Mouse (Mus musculus) thymus, postnatal 25 days (tissue): ENCODE data around the gene Ccdc85a.

Experiments
- DNase-seq: peaks from one replicate; pipeline ENCODE4 v3.0.0; 2022

Ccdc85a gene

DNA sequence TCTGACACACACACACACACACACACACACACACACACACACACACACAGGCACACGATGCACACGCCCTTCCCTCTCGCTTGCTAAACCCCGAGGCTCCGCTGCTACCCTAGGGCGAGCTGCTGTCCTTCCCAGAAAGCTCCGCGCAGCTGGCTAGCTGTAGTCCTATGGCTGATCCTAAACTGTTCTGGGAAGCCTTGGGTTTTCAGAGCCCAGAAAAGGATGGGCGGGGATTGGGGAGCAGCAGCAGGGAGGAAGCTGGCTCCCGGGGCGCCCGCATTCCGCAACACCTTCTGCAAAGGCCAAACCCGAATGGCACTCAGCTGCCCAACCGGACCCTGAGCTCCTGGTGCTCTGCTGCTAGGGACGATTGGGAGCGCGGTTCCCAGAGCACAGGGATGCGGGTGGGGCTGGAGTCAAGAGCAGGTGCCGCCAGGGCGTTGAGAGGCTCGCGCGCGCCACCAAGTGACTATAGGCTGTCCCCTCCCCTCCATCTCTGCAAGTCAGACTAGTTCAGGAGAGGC, at the start of gene Ccdc85a:
Ccdc85a (minus strand) TSS at position 414 of the 524 bp plus-strand sequence.
- DNase-seq = peak; percentile 1

DNA sequence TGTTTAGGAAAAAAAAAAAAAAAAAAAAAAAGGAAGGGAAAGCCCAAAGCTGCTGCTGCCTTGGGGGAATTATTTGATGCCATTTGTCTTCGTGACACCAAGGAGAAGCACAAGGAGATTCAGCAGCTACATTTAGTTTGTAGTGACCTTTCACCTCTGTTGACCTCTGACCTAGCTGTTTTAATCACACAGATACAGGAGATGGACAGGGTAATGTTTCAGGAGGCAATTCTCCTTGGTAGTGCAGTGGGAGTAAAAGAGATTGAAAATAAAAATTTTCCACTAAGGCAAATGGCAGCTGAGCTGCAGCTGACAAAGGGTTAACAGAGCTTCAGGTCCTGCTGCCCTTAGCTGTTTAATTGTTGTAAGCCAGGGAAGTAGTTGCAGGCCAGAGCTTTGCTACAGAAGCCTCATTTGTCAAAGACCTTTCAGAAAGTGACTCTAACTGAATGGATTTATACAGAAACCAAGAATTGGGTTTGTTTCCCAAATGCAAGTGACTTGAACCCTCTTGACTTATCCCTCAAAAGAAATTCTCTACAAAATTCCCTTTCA, 49.5 kb upstream of the Ccdc85a start:
- DNase-seq = no peak

DNA sequence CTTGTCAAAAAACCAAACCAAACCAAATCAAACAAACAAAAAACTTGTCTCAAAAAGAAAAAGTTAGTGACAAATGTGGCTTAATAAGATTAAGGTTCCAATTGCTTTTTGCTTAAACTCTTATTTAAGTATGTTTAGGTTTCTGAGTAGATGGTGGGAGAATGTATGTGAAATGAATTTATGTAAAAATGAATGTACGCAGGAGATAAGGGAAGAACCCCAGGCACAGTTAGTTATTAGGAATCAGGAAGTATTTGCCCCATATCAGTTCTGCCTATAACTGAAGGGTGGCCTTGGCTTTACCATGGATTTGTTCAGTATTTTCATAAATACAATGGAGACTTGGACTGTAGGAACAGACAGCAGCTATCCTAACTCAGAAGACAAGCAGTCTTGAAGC, 49.0 kb upstream of the Ccdc85a start:
- no peak for DNase-seq

DNA sequence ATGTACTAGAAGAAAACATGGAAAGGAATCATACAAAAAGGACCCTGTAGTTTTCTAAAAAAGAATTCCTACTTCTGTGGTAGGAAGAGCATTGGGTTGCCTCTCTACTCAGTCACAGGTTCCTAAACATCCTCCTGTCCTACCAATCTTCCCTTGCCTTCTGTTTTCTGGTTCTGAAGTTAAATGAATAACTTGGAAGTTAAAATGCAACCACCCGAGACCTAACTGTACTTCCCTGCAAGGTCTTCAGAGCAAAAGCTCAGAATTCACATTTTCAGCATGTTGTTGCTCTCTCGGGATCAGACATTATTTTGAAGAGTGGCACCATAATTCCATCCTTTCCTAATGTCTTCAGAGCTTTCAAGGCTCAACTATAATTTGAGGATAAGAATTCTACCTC, 46.6 kb upstream of the Ccdc85a start:
- DNase-seq = no peak

DNA sequence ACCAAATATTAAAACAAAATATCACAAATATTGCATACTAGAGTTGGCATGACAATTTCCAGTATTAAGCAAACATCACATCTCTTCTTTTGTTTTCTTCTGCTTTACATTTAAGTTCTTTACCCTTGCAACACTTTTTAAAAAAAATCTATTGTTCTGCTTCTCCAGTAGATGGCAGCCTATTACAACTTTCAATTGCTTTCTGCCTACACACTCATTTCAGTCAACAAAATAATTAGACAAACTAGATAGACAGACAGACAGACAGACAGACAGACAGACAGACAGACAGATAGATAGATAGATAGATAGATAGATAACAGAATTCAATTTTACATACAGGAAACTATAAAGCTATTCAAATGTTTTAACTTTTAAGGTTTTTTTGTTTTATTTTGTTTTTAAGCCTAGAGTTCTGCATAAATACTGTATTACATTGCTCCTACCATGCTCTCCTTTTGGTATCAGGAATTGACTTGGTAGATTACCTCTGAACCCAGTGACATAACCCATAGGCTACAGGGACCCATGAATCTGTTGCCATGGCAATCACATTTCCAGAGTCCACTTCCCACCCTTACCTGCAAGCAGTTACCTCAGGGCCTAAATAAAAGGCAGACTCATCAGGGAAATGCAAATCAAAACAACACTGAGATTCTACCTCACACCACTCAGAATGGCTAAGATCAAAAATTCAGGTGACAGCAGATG, 26.8 kb upstream of the Ccdc85a start:
- DNase-seq = no peak

DNA sequence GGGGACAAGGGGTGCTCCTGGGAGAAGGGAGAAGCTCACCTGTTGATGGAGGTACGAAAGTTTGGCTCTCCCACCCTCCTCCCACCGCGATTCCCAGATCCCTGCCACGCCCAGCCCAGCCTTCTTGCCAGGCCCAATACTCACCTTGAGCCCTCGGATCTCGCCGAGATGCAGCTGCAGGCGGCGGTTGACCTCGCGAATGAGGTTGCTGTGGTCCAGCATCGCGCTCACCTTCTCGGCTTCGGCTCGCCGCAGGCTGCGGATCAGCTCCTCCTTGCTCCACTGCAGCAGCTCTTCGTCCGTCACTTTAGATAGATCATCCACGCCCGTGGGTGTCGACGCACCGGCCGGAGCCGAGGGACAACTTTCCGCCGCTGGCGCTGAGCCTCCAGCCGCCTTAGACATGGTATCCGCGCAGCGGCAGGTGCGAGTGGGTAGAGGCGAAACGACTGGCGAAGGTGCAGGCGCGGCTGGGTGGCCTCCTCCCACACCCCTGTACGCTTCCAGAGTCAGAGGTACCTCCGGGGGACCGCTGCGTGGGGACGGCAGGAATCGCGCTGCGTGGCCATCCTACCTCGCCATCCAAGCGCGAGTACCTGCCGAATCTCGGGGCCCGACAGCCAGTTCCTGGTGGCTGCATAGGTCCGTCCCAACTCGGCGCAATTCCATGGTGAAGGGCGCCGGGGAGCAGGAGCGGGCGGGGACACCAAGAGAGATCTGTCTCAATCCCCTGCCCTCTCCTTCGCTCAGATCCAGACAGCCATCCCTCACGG, 800 bp downstream of the Ccdc85a start:
- DNase-seq = no peak

DNA sequence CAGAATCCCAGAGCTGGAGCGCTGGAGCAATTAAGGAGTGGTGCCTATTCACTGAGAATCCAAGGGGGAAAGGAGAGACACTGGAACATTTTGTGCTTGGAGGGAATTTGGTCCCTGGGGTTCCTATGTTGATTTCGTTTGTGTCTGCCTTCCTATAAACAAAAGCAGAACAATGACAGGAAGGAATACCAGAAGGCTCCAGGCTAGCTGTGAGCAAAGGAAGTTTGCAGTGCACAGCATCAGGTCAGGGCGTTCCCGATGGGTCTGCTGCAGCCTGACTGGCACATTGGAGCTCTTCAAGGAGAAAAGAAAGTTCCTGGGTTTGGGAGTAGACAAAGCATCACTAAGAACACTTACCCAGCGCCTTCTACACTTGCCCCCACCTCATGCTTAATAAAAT, 1.9 kb downstream of the Ccdc85a start:
- no peak for DNase-seq

DNA sequence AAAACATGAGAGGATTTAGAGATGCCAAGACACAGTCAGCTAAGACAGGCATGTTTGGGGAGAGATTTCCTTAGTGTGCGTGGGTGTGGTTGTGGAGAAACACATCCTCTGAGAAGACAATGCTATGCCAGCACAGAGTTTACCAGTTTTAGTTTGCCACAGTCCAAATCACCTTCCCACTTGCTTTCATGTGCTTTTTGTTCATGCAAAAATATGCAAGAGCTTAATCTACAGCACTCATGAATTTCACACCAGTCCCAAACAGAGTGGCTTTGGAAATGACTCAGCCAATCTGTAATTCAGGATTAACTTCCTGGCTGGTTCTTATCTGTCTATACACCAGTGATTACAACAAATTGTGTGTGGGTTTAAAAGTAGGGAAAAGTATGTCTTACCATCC, 11.7 kb downstream of the Ccdc85a start:
- DNase-seq = no peak

DNA sequence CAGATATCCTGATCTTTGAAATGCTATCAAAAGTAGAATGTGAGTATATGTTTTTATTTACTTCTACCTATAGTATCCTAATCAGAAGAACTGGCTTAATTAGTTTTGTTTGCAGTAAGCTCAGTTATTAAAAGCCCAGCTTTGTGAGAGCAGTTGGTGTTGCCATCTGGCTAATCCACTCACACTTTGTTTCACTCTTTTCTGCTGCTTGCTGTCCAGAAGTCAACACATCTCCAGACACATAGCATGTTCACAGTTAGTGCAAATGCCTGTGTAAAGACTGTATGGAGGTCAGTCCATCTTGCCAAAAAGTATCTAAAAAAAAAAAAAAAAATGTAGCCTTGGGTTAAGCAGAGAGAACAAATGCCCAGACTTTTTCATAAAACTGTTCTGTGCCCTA, 27.7 kb downstream of the Ccdc85a start:
- DNase-seq = no peak

DNA sequence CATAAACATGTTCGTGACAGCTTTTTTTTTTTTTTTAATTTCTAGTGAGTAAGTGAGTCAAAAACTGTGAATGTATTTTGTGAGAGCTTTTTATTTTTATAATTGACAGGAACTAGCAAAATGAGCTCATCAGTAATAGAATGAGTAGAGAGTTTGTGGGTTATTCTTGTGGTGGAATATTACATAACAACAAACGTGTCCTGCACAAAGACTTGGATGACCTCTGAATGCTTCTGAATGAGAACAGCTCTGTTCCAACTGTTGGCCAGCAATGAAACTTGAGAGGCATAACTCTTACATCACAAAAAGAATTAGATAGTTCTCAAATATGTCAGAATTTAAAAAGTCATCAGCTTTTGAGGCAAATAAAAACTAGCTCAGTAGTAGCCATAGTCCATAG, 40.7 kb downstream of the Ccdc85a start:
- DNase-seq = no peak

DNA sequence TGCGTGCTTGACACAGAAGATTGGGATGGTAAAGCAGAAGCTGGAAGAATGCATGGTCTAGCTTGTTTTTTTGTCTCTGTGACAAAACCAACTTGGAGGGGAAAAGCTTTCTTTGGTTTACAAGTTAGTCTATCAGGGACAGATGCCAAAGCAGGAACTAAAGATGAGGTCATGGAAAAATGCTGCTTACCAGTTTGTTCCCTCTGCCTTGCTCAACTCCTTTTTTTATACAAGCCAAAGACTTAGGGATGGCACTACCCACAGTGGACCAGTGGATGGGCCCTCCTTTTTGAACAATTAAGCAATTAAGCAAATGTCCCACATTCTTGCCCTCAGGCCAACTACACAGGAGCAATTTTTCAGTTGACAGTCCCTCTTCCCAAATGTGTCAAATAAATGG, 42.8 kb downstream of the Ccdc85a start:
- DNase-seq = no peak

DNA sequence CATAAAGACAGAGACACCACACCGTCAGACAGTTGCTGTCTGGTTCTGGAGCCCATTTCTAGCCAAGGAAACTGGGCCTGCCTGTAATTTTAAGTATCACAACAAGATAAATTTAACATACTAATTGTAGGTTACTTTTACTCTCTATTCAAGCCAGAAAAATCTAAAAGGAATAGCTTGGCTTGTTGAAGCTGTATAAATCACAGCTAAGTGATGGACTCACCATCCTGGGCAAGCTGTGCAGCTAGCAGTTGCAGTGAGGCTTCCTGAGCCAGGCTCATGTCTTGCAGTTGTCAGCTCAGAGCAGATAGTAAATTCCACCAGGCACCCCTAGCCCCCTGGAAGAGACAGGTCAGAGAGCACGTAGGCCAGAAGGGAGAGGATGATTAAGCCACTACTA, 50.8 kb downstream of the Ccdc85a start:
- no peak for DNase-seq

DNA sequence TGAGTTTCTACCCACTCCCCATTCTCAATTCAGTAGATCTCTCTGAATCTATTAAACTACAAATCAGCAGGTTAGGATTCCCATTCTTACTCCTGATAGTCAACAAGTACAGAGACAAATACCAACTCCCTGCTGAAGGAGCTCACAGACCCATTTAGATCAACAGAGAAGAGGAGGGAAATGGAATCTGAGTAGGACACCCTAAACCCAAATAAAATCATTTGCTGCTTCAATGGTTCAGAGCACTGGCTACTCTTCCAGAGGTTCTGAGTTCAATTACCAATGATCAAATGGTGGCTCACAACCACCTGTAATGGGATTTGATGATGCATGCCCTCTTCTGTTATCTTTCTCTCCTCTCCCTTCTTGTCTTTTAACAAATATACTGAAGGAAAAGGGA, 82.9 kb downstream of the Ccdc85a start:
- DNase-seq = no peak

DNA sequence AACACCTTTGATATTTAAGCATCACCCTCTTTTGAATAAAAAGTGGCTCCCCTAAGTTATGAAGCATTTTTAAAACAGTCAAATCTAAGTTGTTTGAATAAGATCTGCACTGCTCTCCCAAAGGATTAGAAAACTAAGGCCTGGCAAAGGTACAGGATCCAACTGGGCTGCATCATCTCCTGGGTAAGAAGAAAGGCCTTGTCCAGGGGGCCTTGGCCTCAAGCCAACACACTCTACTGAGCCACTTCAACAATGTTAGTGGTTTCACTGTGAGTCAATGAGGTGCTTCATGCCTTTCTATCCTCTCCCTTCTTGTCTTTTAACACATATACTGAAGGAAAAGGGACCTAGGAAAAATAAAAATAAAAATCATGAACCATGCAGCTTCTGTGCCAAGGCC, 87.1 kb downstream of the Ccdc85a start:
- DNase-seq = no peak

DNA sequence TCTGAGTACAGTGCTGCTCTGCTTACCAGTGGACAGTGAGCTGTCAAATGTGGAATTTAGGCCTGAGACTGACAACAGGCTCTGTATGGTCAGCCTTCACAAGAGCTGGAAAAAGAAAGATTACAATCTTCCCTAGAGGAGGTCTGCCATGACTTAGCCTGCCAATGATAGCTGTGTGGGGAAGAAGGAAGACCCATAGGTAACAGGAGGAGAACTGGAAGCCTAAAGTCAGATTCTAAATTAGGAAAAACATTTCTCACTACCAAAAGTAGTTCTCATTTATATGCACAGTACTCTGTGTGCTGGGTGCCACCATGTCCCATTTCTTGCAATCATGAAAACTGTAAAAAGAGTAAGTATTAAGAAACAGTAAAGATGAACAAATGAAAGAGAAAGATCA, 90.8 kb downstream of the Ccdc85a start:
- no peak for DNase-seq

DNA sequence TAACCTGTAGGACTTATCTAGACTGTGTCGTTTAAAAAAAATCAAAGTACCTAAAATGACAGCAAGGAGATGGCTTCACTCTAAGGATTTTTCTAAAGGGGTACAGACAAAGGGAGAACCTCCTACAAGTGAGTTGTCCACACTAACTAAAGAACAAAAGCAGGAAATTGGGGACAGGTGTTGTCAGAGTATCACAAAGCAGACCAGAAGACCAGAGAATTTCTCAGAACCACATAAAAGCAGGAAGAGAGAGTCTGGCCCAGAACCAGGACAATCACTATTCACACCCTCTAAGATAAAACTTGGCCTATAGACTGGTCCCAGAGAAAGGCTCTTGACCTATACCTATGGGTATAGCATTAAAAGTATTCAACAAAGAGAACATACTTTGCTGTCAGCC, 92.8 kb downstream of the Ccdc85a start:
- no peak for DNase-seq

DNA sequence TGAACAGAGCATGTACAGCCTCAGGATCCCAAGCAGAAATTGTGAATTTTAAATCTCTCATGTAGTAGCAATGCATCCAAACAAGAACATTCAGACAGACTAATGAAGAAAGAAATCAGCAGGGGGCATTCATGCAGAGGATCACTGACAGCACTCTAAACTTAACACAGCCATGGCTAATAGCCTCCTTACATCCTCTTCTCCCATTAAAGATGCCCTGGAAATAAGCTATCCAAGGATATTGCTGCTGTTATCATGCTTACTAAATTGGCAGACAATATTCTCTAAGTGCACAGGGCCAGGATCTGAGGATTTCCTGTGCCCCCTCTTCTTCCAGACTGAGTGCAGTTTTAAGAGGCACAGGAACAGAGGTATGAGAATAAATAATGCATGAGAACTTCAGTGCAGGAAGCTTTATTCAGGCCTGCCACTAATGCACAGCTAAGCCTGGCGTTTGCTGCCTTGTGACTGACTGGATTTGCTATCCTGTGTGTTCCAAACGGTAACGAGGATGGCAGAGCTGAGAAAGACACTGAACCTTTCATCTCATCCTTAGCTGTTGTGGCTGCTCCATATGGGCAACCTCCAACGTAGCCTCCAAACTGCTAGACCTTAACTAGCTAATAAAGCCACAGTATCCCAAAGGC, 99.9 kb downstream of the Ccdc85a start:
- no peak for DNase-seq

DNA sequence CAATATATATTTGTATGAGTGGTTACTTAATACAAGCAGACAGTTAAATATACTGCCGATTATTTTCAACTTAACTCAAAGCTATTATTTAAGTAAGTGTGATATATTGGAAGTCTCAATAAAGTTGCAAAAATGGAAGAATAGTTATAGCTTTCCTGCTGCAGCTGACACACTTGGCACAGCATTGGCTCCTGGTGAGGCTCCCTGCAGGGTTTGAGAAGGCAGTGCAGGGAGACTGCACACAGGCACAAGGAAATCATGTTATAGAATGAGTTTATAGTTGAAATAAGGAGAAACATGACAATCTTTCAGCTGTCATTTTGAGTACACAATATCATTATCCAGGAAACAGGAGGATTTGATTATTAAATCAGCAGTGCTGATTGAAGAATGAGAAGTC, 107.0 kb downstream of the Ccdc85a start:
- DNase-seq = no peak

DNA sequence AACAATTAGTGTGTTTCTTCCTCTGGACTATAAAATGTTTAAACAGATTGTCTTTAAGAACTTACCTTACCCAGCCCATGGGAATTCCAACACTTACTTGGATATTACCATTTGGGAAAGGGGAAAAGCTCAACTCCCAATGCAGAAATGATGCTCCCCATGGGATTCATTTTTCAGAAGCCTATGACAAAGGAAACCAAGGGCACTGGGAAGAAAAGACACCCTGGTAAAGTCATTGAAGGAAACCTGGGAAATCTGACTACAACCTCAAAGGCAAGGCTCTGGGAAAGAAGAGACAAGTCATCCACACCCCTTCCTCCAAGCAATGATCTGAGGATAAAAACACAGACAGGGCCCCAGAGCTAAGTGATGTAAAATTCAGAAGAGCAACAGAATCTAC, 118.4 kb downstream of the Ccdc85a start:
- DNase-seq = no peak

DNA sequence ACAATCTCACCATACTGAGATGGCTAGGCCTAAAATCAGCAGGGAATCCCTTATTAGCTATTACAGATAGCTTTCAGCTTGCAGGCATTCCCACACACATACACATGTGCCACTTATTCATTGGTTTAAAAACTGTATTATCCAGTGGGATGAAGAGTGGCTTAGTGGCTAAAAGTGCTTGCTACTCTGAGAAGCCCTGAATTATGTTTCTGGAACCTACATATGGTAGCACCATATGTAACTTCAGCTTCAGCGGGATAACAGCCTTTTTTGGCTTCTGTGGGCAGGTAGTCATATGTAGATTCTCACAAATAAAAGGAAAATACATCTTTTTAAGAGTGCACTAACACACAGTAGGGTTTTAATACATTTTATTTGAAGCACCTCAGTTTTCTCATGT, 119.2 kb downstream of the Ccdc85a start:
- no peak for DNase-seq

DNA sequence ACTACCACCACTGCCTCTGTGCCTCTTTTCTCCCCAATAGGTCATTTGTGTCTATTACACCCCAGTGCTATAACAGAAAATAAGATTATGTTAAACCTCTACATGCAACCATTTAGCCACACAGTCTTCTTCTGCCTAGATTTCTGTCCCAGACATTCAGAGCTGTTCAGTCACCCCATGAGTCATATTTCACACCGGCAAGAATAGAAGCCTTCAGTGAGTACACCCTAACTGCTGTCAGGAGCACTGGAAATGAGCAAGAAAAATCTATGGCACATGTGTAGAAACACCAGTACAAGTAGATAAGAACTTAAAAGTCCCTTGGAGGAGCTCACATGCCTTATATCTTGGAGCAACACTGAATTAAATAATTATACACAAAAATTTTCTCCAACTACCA, 125.0 kb downstream of the Ccdc85a start:
- DNase-seq = no peak

DNA sequence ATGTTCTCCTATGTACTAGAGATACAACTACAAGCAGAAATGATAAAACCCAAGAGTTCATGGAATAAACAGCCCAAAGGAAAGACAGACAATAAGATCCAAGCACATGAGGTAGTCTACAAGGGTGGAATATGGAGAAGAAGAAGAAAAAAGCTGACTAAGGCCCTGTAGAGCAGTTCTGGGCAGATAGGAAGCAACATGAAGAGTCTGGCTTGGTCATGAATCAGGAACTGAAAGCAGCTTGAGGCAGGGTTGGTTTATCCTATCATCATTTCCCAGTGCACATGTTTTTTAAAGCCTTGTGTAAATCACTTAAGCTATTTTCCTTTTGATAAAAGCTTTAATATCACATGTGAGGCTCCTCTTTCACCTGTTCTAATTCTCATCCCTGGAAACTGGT, 144.2 kb downstream of the Ccdc85a start:
- no peak for DNase-seq

DNA sequence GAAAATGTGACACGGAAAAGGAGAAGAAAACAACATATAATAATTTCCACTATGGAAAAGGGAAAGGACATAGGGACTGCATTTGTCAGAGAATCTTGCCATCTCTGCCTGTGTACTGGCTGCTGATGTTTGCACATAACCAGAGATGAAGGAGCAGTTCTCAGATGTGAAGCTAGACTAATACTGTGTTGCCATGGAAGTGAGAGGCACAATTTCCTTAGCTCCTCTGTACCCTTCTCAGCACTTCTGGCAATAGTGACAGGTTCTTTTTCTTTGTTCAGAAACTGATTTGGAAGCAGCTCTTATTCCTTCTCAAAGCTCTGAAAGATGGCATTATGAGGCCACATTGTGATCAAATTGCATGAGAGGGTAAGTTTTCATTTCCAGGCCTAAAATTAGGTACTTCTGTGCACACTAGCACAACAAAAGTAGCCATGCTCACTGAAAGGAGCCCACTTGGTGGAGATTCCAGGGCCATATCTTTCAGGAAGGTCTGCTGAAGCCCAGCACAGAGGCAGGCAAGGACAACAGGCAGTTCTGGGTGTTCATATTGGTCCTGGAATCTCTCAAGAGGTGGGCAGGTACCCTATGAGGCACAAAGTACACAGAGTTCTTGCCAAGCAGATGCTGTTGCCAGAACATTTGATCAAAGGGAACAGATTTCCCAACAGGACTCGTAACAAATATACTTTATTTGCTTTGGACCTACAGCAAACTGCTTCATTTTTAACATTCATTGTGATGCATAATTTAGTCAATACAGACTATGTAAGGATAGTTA, 161.5 kb downstream of the Ccdc85a start:
- DNase-seq = no peak
